8 mouse cellular contexts compared by ENCODE assay signal in the genomic region with DNA sequence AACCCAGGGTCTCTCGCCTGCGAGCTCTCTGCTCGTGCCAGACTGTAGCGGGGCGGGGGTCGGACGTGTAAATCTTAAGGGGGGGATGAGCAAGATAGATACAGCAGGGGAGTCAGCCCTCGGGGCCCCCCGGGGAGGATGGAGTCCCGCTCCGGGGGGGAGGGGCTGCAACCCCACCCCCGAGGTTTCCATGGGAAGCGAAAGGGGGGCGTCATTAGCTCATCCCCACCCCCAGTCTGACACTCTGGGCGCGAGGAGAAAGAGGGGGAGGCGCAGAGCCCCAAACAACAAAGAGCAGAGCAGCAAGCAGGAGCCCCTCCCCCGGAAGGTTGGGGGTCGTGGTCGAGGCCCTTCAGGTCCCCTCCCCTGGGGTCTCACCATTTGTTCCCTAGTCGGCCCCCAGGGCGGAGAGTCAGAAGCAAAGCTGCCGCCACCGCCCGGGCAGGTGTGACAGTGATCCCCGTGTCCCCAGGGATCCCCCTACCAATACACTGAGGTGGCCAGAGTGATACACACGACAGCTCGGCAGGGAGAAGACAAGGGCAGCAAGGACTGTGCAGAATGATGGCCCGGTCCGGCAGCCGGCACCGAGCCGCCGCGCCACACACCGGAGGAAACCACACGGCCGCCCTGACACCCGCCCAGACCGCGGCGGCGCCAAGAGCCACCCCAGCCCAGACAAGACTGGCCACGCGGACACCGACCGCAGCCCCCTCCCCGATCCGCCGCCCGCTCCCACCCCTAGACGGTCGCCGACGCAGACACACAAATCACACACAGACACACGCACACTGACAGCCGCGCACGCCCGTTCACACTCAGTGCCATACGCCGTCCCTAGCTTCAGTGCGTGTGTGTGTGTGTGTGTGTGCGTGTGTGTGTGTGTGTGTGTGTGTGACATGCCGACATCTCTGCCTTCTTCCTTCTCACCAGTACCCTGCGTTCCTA. TPM values are rescaled to one million over a fixed set of nuclear protein-coding genes. Genes with fewer than 3 reads are reported as not detected.
DNase-seq lines count a peak whose midpoint lies in the region; ATAC-seq and TF ChIP-seq lines count a peak whose summit lies in the region.

No protein-coding gene starts in this region.

- peaks cover 13% of the 10 kb centered on the region for H3K4me1 ChIP-seq in forebrain, postnatal 0 days (ENCODE audit: insufficient read depth)
- H3K4me1 ChIP-seq in limb, embryonic 15.5 days, result peaks cover 55% of the 10 kb centered on the region

- H3K36me3 ChIP-seq in forebrain, postnatal 0 days (ENCODE audit: insufficient read depth), result no peaks in the 10 kb centered on the region
- no peaks in the 10 kb centered on the region for H3K36me3 ChIP-seq in limb, embryonic 15.5 days

- 3% methylated on average over 65 of the region's 66 CpGs for WGBS in forebrain, postnatal 0 days
- under 1% methylated on average over 59 of the region's 66 CpGs for WGBS in limb, embryonic 15.5 days

- H3K27me3 ChIP-seq in forebrain, postnatal 0 days (ENCODE audit: insufficient read depth, low read length), result no peaks in the 10 kb centered on the region
- H3K27me3 ChIP-seq in limb, embryonic 15.5 days, result peaks cover 33% of the 10 kb centered on the region

- DNase-seq in cerebellum, adult 9-11 months, result peak; percentile 34
- no peak for DNase-seq in cerebellum, adult 11-12 months
- peak; percentile 65 for DNase-seq in retina, postnatal 1 day
- no peak for DNase-seq in retina, embryonic 14.5 days (ENCODE audit: low spot score)
- DNase-seq in forebrain, postnatal 0 days, result peak; percentile 71
- peak; percentile 39 for DNase-seq in right cerebral cortex, adult 18-20 months

- H3K4me2 ChIP-seq in forebrain, postnatal 0 days (ENCODE audit: low read depth), result peak overlapping the region; percentile 77
- peak overlapping the region; percentile 98 for H3K4me2 ChIP-seq in limb, embryonic 15.5 days

- H3K9me3 ChIP-seq in forebrain, postnatal 0 days (ENCODE audit: low read length), result no peaks in the 10 kb centered on the region
- H3K9me3 ChIP-seq in limb, embryonic 15.5 days, result no peaks in the 10 kb centered on the region

- TF ChIP-seq CTCF in forebrain, postnatal 0 days (IDR thresholded peaks at IDR 0.05; ENCODE audit: low read depth), result 0 out of 2 replicates have a peak, but pooled peaks have one; percentile 5

- H3K27ac ChIP-seq in forebrain, postnatal 0 days (ENCODE audit: low read depth, low read length), result peak overlapping the region; percentile 97
- H3K27ac ChIP-seq in limb, embryonic 15.5 days, result peak overlapping the region; percentile 59

- H3K9ac ChIP-seq in forebrain, postnatal 0 days, result peak overlapping the region; percentile 90
- peak overlapping the region; percentile 64 for H3K9ac ChIP-seq in limb, embryonic 15.5 days

- peak overlapping the region; percentile 68 for H3K4me3 ChIP-seq in forebrain, postnatal 0 days (ENCODE audit: low read depth, low read length)
- peak overlapping the region; percentile 72 for H3K4me3 ChIP-seq in limb, embryonic 15.5 days

- ATAC-seq in forebrain, postnatal 0 days, result peak; percentile 36
- ATAC-seq in limb, embryonic 15.5 days (ENCODE audit: insufficient number of reproducible peaks, low FRiP score, low TSS enrichment, low read depth), result no peak
- no peak for ATAC-seq in erythroblast, adult 5-6 weeks (replicated peaks; ENCODE audit: low FRiP score, poor library complexity, severe bottlenecking)

RNA-seq across cellular contexts. Expression of gene Efna3, which starts 1.3 kb away (rescaled TPM):
- total RNA-seq in forebrain, postnatal 0 days (2014; rRNA removed), result 76.7 and 80.7 TPM in 2 replicates
- 68.9 and 73.8 TPM in 2 replicates for polyA plus RNA-seq in forebrain, postnatal 0 days (2015; fragmentation: Nextera tagmentation; extraction: Ambion mirVana)
- polyA plus RNA-seq in limb, embryonic 15.5 days (2015; fragmentation: Nextera tagmentation; extraction: Ambion mirVana), result 57.9 and 59.2 TPM in 2 replicates
- total RNA-seq in erythroblast, adult 5-6 weeks (2015; ENCODE audit: low replicate concordance), result not detected in 2 replicates
- not detected in 2 replicates for total RNA-seq in erythroblast, adult 5-6 weeks (2017; ENCODE audit: low replicate concordance)

RNA-seq across cellular contexts. Expression of gene Efna4, which starts 16.4 kb away (rescaled TPM):
- 8.4 and 11.1 TPM in 2 replicates for total RNA-seq in forebrain, postnatal 0 days (2014; rRNA removed)
- 7.8 and 8.1 TPM in 2 replicates for polyA plus RNA-seq in forebrain, postnatal 0 days (2015; fragmentation: Nextera tagmentation; extraction: Ambion mirVana)
- 30.4 and 34.4 TPM in 2 replicates for polyA plus RNA-seq in limb, embryonic 15.5 days (2015; fragmentation: Nextera tagmentation; extraction: Ambion mirVana)
- not detected in 2 replicates for total RNA-seq in erythroblast, adult 5-6 weeks (2015; ENCODE audit: low replicate concordance)
- total RNA-seq in erythroblast, adult 5-6 weeks (2017; ENCODE audit: low replicate concordance), result not detected in 2 replicates

RNA-seq across cellular contexts. Expression of gene Adam15, which starts 28.3 kb away (rescaled TPM):
- total RNA-seq in forebrain, postnatal 0 days (2014; rRNA removed), result 47.9 and 53.3 TPM in 2 replicates
- 50.1 and 56.4 TPM in 2 replicates for polyA plus RNA-seq in forebrain, postnatal 0 days (2015; fragmentation: Nextera tagmentation; extraction: Ambion mirVana)
- polyA plus RNA-seq in limb, embryonic 15.5 days (2015; fragmentation: Nextera tagmentation; extraction: Ambion mirVana), result 94.4 and 106 TPM in 2 replicates
- 25.3 and 34.2 TPM in 2 replicates for total RNA-seq in erythroblast, adult 5-6 weeks (2015; ENCODE audit: low replicate concordance)
- total RNA-seq in erythroblast, adult 5-6 weeks (2017; ENCODE audit: low replicate concordance), result 5.0 and 14.1 TPM in 2 replicates

RNA-seq across cellular contexts. Expression of gene Dcst2, which starts 40.3 kb away (rescaled TPM):
- total RNA-seq in forebrain, postnatal 0 days (2014; rRNA removed), result 0.19 and 0.46 TPM in 2 replicates
- 0.43 and 0.56 TPM in 2 replicates for polyA plus RNA-seq in forebrain, postnatal 0 days (2015; fragmentation: Nextera tagmentation; extraction: Ambion mirVana)
- polyA plus RNA-seq in limb, embryonic 15.5 days (2015; fragmentation: Nextera tagmentation; extraction: Ambion mirVana), result 0.20 and 0.23 TPM in 2 replicates
- total RNA-seq in erythroblast, adult 5-6 weeks (2015; ENCODE audit: low replicate concordance), result not detected in 2 replicates
- total RNA-seq in erythroblast, adult 5-6 weeks (2017; ENCODE audit: low replicate concordance), result not detected in 2 replicates

RNA-seq across cellular contexts. Expression of gene Efna1, which starts 40.5 kb away (rescaled TPM):
- 5.5 and 8.4 TPM in 2 replicates for total RNA-seq in forebrain, postnatal 0 days (2014; rRNA removed)
- polyA plus RNA-seq in forebrain, postnatal 0 days (2015; fragmentation: Nextera tagmentation; extraction: Ambion mirVana), result 10.8 and 11.1 TPM in 2 replicates
- 59.6 and 64.2 TPM in 2 replicates for polyA plus RNA-seq in limb, embryonic 15.5 days (2015; fragmentation: Nextera tagmentation; extraction: Ambion mirVana)
- not detected in 2 replicates for total RNA-seq in erythroblast, adult 5-6 weeks (2015; ENCODE audit: low replicate concordance)
- not detected in 2 replicates for total RNA-seq in erythroblast, adult 5-6 weeks (2017; ENCODE audit: low replicate concordance)

Comparison
In these comparisons a context has a peak if more than half of its experiments do, and no peak if none do; other contexts are left out.
1. DNase-seq: peak in cerebellum, adult 9-11 months (single experiment), retina, postnatal 1 day (single experiment), forebrain, postnatal 0 days (single experiment) and right cerebral cortex, adult 18-20 months (single experiment); none in cerebellum, adult 11-12 months (single experiment) and retina, embryonic 14.5 days (single experiment).
2. RNA of gene Efna3, which starts 1.3 kb away (total RNA-seq): 76.7 to 80.7 TPM in forebrain, postnatal 0 days; not detected in erythroblast, adult 5-6 weeks; every median in the first group is over 10 times any median in the second.